Mouse (Mus musculus) myocyte (in vitro differentiated cells): ENCODE measurements around the gene Methig1.

Experiments
- CEBPB ChIP-seq: IDR thresholded peaks from 2 replicates; pipeline ENCODE4 v1.6.1; 2011; ENCODE audit warnings: mild to moderate bottlenecking, moderate library complexity; ENCODE audit not compliant: poor library complexity, insufficient read depth, severe bottlenecking
- E2F4 ChIP-seq: IDR thresholded peaks from one replicate; pipeline ENCODE4 v1.6.1; 2011; ENCODE audit warnings: mild to moderate bottlenecking, control low read depth, moderate library complexity; ENCODE audit not compliant: insufficient read depth
- MAX ChIP-seq: IDR thresholded peaks from one replicate; pipeline ENCODE4 v1.6.1; 2011; ENCODE audit warnings: low read depth, mild to moderate bottlenecking, control low read depth
- MYOG ChIP-seq, 3 experiments: IDR thresholded peaks; one replicate each; pipeline ENCODE4 v1.6.1; 2011; ENCODE audit warnings: control low read depth in 2 of 3, low read depth in 2 of 3, mild to moderate bottlenecking in 2 of 3; ENCODE audit not compliant: insufficient read length in 2 of 3, control insufficient read depth in 1 of 3, insufficient read depth in 1 of 3
- POLR2A ChIP-seq: IDR thresholded peaks from one replicate; pipeline ENCODE4 v1.6.1; 2011; ENCODE audit warnings: low read depth, mild to moderate bottlenecking, control low read depth, moderate library complexity; ENCODE audit not compliant: insufficient read length
- POLR2AphosphoS2 ChIP-seq: IDR thresholded peaks from one replicate; pipeline ENCODE4 v1.6.1; 2011; ENCODE audit warnings: low read depth, control low read depth; ENCODE audit not compliant: insufficient read length
- TCF12 ChIP-seq: IDR thresholded peaks from one replicate; pipeline ENCODE4 v1.6.1; 2011; ENCODE audit warnings: mild to moderate bottlenecking, control low read depth; ENCODE audit not compliant: poor library complexity, insufficient read depth, severe bottlenecking
- TCF3 ChIP-seq: IDR thresholded peaks from one replicate; pipeline ENCODE4 v1.6.1; 2011; ENCODE audit warnings: low read depth, control low read depth; ENCODE audit not compliant: insufficient read length
- USF1 ChIP-seq: IDR thresholded peaks from one replicate; pipeline ENCODE4 v1.6.1; 2011; ENCODE audit warnings: low read depth, mild to moderate bottlenecking, control low read depth, moderate library complexity

GRCm38 (mm10) chr15:100321134-100321533 lies 31.8 kb upstream of the Methig1 start:
- TF ChIP-seq POLR2AphosphoS2 (no peak), TCF12 (no peak), E2F4 (no peak), POLR2A (no peak), CEBPB (no peak), USF1 (no peak), MAX (no peak), TCF3 (no peak), MYOG (IDR thresholded peaks at IDR 0.05; ENCODE audit: control insufficient read depth in 1 of 3, insufficient read depth in 1 of 3, insufficient read length in 2 of 3, low read depth in 2 of 3) (no peak)
